Mouse (Mus musculus) urinary bladder, postnatal 4 days (tissue): Measurements from ENCODE around the gene Adam15.

ENCODE experiments used
- DNase-seq, 2 experiments: peaks; one replicate each; pipeline ENCODE4 v3.0.0; 2021 to 2022; ENCODE audit warnings: low spot score in 2 of 2

Gene Adam15

GRCm38 (mm10) chr3:89354816-89355511, 5.2 kb upstream of the Adam15 start:
- peak; percentile 67 to 89 for DNase-seq

- DNase-seq = no peak
Measured at GRCm38 (mm10) chr3:89351271-89351670, 1.5 kb upstream of the Adam15 start.

GRCm38 (mm10) chr3:89348911-89349868, 606 bp downstream of the Adam15 start:
- DNase-seq = no peak

GRCm38 (mm10) chr3:89347916-89348315, 1.9 kb downstream of the Adam15 start:
- no peak for DNase-seq

GRCm38 (mm10) chr3:89346815-89347540, 2.8 kb downstream of the Adam15 start:
- no peak for DNase-seq

- no peak for DNase-seq
Measured at GRCm38 (mm10) chr3:89343279-89343678, 6.5 kb downstream of the Adam15 start.

GRCm38 (mm10) chr3:89341794-89342193, 8.0 kb downstream of the Adam15 start:
- DNase-seq = no peak

- DNase-seq = peak; percentile 66 to 84
Measured at GRCm38 (mm10) chr3:89340465-89340864, 9.3 kb downstream of the Adam15 start.

GRCm38 (mm10) chr3:89339416-89339815, 10.4 kb downstream of the Adam15 start:
- DNase-seq = peak in 1 of 2 experiments; percentile 74

GRCm38 (mm10) chr3:89337721-89338578, 11.8 kb downstream of the Adam15 start, which contains the start of gene Efna4:
TSS of gene Efna4 (minus strand) at chr3:89338028.
- peak in 1 of 2 experiments; percentile 54 for DNase-seq

GRCm38 (mm10) chr3:89337062-89337720, 12.6 kb downstream of the Adam15 start:
- no peak for DNase-seq

GRCm38 (mm10) chr3:89336529-89336928, 13.3 kb downstream of the Adam15 start:
- no peak for DNase-seq

- no peak for DNase-seq
Measured at GRCm38 (mm10) chr3:89333053-89333452, 16.7 kb downstream of the Adam15 start.

GRCm38 (mm10) chr3:89332476-89332875, 17.3 kb downstream of the Adam15 start:
- no peak for DNase-seq

GRCm38 (mm10) chr3:89332013-89332412, 17.8 kb downstream of the Adam15 start:
- DNase-seq = no peak

GRCm38 (mm10) chr3:89331561-89331960, 18.2 kb downstream of the Adam15 start:
- no peak for DNase-seq

- DNase-seq = no peak
Measured at GRCm38 (mm10) chr3:89330948-89331347, 18.8 kb downstream of the Adam15 start.

- DNase-seq = no peak
Measured at GRCm38 (mm10) chr3:89330346-89330745, 19.4 kb downstream of the Adam15 start.

GRCm38 (mm10) chr3:89328623-89329022, 21.2 kb downstream of the Adam15 start:
- no peak for DNase-seq

GRCm38 (mm10) chr3:89327371-89327870, 22.4 kb downstream of the Adam15 start:
- no peak for DNase-seq
